Mouse (Mus musculus): ENCODE results near the gene Gse1. TPM values are rescaled to one million over a fixed set of nuclear protein-coding genes. Genes with fewer than 3 reads are reported as not detected.

Gse1 gene
- total and polyA plus RNA-seq, 3 experiments: 23.6 to 128 (median 66.9) TPM

DNA sequence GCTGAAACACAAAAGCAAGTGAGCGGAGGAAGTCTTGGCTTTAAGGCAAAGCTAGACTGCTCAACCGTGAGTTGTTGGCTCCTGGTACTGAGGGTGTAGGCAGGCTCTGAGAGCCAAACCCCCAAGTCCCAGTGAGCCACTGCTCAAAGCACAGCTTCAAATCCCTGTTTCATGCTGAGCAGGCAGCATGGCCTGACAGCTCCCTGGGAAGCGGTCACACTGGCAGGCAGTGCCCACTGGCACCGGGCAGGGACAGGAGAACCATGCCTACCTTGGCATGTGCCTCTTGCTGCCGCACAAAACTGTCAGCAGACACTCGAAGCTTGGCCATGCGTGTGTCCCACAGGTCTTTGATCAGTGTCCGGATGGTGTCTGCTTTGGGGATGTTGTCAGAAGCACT lies 353.6 kb downstream of the Gse1 start:
- TF ChIP-seq KAT2A (conservative IDR thresholded peaks at IDR 0.05; ENCODE audit: low read depth, low read length) (no peak), SMC3 (IDR thresholded peaks at IDR 0.05; ENCODE audit: low read depth, low read length) (no peak), TBP (IDR thresholded peaks at IDR 0.05; ENCODE audit: low read depth, low read length) (no peak), USF2 (IDR thresholded peaks at IDR 0.05; ENCODE audit: borderline replicate concordance in 1 of 2, insufficient read depth in 1 of 2, low read depth in 1 of 2, low read length in 2 of 2) (no peak), POLR2AphosphoS5 (IDR thresholded peaks at IDR 0.05; ENCODE audit: borderline replicate concordance, low read depth, low read length) (0 out of 2 replicates have a peak, but pooled peaks have one; percentile 28)
- Histone ChIP-seq H3K79me2 (ENCODE audit: control insufficient read depth, insufficient read depth, low read length, poor library complexity) (peaks cover 2% of the 10 kb centered on the region; the same call in 1 of the 2 replicates), H3K9ac (ENCODE audit: control insufficient read depth, low read depth, low read length, poor library complexity, severe bottlenecking) (no peak overlapping the region), H3K4me1 (ENCODE audit: control insufficient read depth in 1 of 2, insufficient read depth in 2 of 2, low read length in 2 of 2) (no peaks in the 10 kb centered on the region), H3K27me3 (ENCODE audit: control insufficient read depth in 1 of 2, insufficient read depth in 2 of 2, low read length in 2 of 2) (no peaks in the 10 kb centered on the region), H3K27ac (ENCODE audit: control insufficient read depth, low read depth, low read length) (no peak overlapping the region), H3K4me3 (ENCODE audit: control insufficient read depth in 1 of 2, insufficient read depth in 1 of 2, low read depth in 2 of 2, low read length in 2 of 2) (no peak overlapping the region), H3K9me3 (replicated peaks; ENCODE audit: insufficient read depth, low read length) (no peaks in the 10 kb centered on the region), H3K36me3 (ENCODE audit: control insufficient read depth in 1 of 2, insufficient read depth in 2 of 2, low read length in 2 of 2) (peaks cover 0 to 9% of the 10 kb centered on the region in 2 experiments; a peak in 2 of 4 replicates)
- no peak for DNase-seq (ENCODE audit: low read depth, low spot score)

DNA sequence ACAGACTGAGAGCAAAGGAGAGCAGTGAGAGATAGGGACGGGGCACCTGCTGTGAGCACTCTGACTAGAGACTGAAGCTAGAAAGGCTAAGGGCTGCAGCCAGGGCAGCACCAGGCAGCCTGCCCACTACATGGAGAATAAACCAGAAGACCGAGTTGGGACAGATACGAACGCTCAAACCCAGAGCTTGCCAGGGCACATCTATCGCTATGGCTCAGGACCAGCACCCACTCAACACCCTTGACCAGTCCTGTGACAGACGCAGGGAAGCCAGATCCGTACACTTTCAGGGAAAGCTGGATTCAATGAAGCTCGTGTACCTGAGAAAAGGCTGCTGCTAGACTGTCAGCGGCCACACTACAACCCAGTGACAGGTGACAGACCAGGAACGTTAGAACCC lies 357.3 kb downstream of the Gse1 start:
- Histone ChIP-seq H3K27me3 (ENCODE audit: control insufficient read depth in 1 of 2, insufficient read depth in 2 of 2, low read length in 2 of 2) (no peaks in the 10 kb centered on the region), H3K27ac (ENCODE audit: control insufficient read depth, low read depth, low read length) (no peak overlapping the region), H3K9me3 (replicated peaks; ENCODE audit: insufficient read depth, low read length) (no peaks in the 10 kb centered on the region), H3K4me1 (ENCODE audit: control insufficient read depth in 1 of 2, insufficient read depth in 2 of 2, low read length in 2 of 2) (peaks cover 3 to 10% of the 10 kb centered on the region in 2 experiments; a peak in 3 of 4 replicates), H3K36me3 (ENCODE audit: control insufficient read depth in 1 of 2, insufficient read depth in 2 of 2, low read length in 2 of 2) (peaks cover 0 to 6% of the 10 kb centered on the region in 2 experiments; a peak in 1 of 4 replicates), H3K79me2 (ENCODE audit: control insufficient read depth, insufficient read depth, low read length, poor library complexity) (peaks cover 10% of the 10 kb centered on the region), H3K4me3 (ENCODE audit: control insufficient read depth in 1 of 2, insufficient read depth in 1 of 2, low read depth in 2 of 2, low read length in 2 of 2) (no peak overlapping the region), H3K9ac (ENCODE audit: control insufficient read depth, low read depth, low read length, poor library complexity, severe bottlenecking) (no peak overlapping the region)
- TF ChIP-seq USF2 (IDR thresholded peaks at IDR 0.05; ENCODE audit: borderline replicate concordance in 1 of 2, insufficient read depth in 1 of 2, low read depth in 1 of 2, low read length in 2 of 2) (no peak), MYB (IDR thresholded peaks at IDR 0.05; ENCODE audit: low read depth, low read length) (no peak), HCFC1 (IDR thresholded peaks at IDR 0.05; ENCODE audit: low read depth, low read length) (no peak), MXI1 (IDR thresholded peaks at IDR 0.05; ENCODE audit: low read depth, low read length) (no peak), MEF2A (IDR thresholded peaks at IDR 0.05; ENCODE audit: extremely low read depth, insufficient replicate concordance, low read depth, low read length, poor library complexity, severe bottlenecking) (no peak), UBTF (IDR thresholded peaks at IDR 0.05; ENCODE audit: borderline replicate concordance, insufficient read depth, low read depth, low read length) (no peak), TBP (IDR thresholded peaks at IDR 0.05; ENCODE audit: low read depth, low read length) (no peak), RAD21 (IDR thresholded peaks at IDR 0.05; ENCODE audit: low read depth, low read length) (no peak), ZKSCAN1 (IDR thresholded peaks at IDR 0.05; ENCODE audit: low read depth, low read length) (no peak), ELF1 (IDR thresholded peaks at IDR 0.05; ENCODE audit: low read depth, low read length) (no peak), TAL1 (IDR thresholded peaks at IDR 0.05; ENCODE audit: low read length) (no peak)
- no peak for DNase-seq (ENCODE audit: low read depth, low spot score)

All from MEL (cell line).